Mouse (Mus musculus) heart, adult 2 months (tissue): Measurements from ENCODE around the gene Rtkn2.

ENCODE experiments used
- CTCF ChIP-seq: fragments of 200-600 bp; IDR thresholded peaks from 2 replicates; pipeline ENCODE4 v1.8.1; 2022; ENCODE audit warnings: antibody characterized with exemption, mild to moderate bottlenecking, moderate library complexity
- EP300 ChIP-seq: fragments of 200-500 bp; IDR thresholded peaks from 2 replicates; pipeline ENCODE4 v1.6.1; 2011; ENCODE audit warnings: low read depth, low read length, control low read depth; ENCODE audit not compliant: insufficient read depth

DNA sequence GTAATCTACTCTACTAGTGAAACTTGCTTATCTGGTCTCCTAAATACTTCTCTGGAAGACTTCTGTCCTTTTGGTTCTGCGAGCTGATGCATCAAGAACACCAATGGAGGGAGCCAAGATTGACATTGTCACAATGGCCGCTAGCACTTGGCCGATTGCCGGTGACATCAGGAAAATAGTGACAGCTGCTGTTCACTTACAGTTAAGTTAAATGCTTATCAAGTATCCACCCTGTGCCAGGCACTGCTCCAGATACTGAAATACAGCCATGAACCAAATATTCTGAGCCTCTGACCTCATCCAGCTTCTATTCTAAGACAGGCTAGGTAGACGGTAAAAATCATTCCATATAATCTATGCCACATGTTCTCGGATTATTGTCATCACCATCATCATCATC lies 123.2 kb downstream of the Rtkn2 start:
- TF ChIP-seq CTCF = no peak
- TF ChIP-seq EP300 = no peak
